Mouse (Mus musculus) macrophage (primary cell): ENCODE measurements around the gene Ube2i. TPM values are rescaled to one million over a fixed set of nuclear protein-coding genes. Genes with fewer than 3 reads are reported as not detected.
A peak's percentile ranks its signal among the peaks of the same experiment; 100 is the strongest.

Experiments used
- H3K27ac ChIP-seq: fragments of 350-480 bp; formaldehyde crosslinking; 2 replicates; pipeline ENCODE4 v1.9.0; 2021
- H3K36me3 ChIP-seq: fragments of 350-480 bp; formaldehyde crosslinking; 2 replicates; pipeline ENCODE4 v1.9.0; 2021; ENCODE audit errors: inconsistent target
- H3K4me3 ChIP-seq: fragments of 350-480 bp; formaldehyde crosslinking; 2 replicates; pipeline ENCODE4 v1.9.0; 2021; ENCODE audit errors: inconsistent target
- H3K79me2 ChIP-seq: fragments of 350-480 bp; formaldehyde crosslinking; 2 replicates; pipeline ENCODE4 v1.9.0; 2021; ENCODE audit errors: inconsistent target
- WGBS: methylation state at CpG from one replicate; pipeline ENCODE4 v1.1.7; 2026; ENCODE audit warnings: inconsistent platforms; ENCODE audit not compliant: missing documents; 5-methylcytosine and 5-hydroxymethylcytosine counted together
- polyA plus RNA-seq: library from polyadenylated mRNA; stranded (reverse); fragments of 250-400 nt; gene quantifications from 3 replicates; pipeline ENCODE4 v1.2.4, GENCODE M21; 2018; ENCODE audit warnings: inconsistent platforms

Ube2i gene
- polyA plus RNA-seq, 1 experiment from 2014 or later, result 362 TPM

DNA sequence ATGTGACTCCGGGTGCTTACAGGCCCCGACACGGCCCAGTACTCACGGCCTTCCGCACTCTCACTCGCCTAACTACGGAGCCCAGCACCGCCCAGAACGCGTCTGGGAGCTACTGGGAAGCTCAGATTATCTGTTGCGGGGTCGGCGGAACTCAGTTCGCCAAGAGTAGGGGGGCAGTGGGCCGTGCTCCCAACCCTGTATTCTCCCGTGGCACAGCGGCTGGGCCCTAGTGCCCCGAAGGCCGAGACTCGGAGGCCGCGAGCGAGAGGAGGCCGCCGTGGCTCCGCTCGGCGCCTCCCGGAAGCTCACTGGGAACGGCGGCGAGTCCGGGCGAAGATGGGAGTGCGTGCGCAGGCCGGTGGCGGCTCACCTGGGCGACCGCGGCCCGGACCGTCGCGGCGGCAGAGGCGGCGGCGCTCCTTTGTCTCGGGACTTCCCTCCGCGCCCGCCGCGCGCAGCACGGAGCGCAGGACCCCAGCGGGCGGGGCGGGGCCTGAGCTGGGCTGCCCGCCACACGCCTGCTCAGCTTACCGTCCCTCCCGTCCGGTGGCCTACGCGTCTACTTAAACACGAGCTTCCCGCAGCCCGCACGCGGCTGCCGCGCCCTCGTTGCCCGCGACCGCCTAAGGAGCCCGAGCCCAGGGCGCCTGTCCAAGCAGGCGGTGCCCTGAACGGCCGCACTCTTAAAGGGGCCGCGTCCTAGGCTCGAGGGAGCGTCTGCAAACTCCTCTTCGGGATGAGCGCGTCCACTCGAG lies 1.3 kb downstream of the Ube2i start:
- Histone ChIP-seq H3K27ac (peak overlapping the region; percentile 94), H3K4me3 (peak overlapping the region; percentile 97), H3K36me3 (peaks cover 19% of the 10 kb centered on the region), H3K79me2 (peaks cover 49% of the 10 kb centered on the region)
- under 1% methylated on average over 92 of the region's 92 CpGs for WGBS

DNA sequence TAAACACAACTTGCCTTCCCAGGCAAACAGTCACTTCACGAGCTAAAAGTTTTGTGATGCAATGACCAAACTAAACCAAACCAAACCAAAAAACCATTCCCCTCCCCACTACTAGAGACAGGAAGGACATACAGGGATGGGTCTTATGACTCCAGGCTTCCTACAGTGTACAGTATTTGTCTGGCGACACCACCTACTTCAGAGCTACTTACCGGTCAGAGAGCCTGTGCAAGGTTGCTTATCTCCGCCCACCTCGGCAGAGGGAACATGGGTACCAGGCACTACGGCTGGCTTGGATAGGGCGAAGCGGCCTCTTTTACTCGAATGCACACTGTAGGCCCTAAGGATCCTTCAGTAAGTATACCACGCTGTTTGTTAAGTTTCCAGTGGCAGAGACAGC lies 2.1 kb downstream of the Ube2i start:
- 0% methylated on average over 10 of the region's 10 CpGs for whole genome bisulfite sequencing
- H3K27ac ChIP-seq, result peak overlapping the region; percentile 76
- peaks cover 27% of the 10 kb centered on the region for H3K36me3 ChIP-seq
- H3K79me2 ChIP-seq, result peaks cover 57% of the 10 kb centered on the region
- H3K4me3 ChIP-seq, result peak overlapping the region; percentile 97

DNA sequence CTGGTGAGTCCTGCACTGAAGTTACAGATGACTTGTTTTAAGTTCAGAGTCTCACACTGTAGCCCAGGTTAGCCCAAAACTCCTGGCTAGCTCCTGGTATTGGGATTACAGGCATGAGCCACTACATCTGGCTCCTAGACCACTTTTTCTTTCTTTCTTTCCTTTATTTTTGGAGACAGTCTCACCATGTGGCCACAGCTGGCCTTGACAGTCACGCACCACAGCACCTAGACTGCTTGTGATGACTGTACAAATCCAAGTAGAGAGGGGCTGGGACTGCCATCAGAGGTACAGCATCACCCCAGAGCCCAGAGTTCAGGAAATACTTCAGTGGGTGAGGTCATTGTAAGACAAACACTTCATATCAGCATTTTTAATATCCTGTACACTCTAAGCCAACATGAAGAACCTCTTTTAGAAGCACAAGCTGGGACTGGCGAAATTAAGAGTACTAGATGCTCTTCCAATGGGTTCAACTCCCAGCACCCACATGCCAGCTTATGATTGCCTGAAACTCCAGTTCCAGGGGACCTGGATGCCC lies 3.6 kb downstream of the Ube2i start:
- H3K79me2 ChIP-seq, result peaks cover 72% of the 10 kb centered on the region
- H3K36me3 ChIP-seq, result peaks cover 41% of the 10 kb centered on the region
- peak overlapping the region; percentile 76 for H3K27ac ChIP-seq
- 86% methylated on average over 2 of the region's 2 CpGs for WGBS
- 0 out of 2 replicates have a peak overlapping the region, but pooled peaks have one; percentile 97 for H3K4me3 ChIP-seq

DNA sequence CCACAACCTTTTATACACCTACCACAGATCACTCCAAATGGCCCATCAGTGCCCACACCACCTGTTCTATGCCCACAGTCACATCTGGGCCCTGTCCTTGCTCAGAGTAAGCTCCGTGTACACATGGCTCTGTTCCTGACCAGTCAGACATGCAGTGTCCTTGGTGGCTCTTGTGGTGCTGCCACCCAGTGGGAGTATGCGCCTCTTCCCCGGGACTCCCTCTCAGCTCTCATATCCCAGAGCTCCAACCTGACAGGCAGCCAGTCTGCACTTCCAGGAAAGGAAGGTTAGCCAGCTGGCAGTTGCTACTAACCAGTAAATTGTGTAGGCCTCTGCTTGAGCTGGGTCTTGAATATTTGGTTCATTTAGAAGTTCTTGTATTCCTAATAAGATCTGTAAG lies 10.0 kb downstream of the Ube2i start:
- H3K36me3 ChIP-seq, result peaks cover 72% of the 10 kb centered on the region
- 81% methylated on average over 3 of the region's 3 CpGs for WGBS
- H3K4me3 ChIP-seq, result no peak overlapping the region
- H3K27ac ChIP-seq, result no peak overlapping the region
- H3K79me2 ChIP-seq, result peaks cover 38% of the 10 kb centered on the region

DNA sequence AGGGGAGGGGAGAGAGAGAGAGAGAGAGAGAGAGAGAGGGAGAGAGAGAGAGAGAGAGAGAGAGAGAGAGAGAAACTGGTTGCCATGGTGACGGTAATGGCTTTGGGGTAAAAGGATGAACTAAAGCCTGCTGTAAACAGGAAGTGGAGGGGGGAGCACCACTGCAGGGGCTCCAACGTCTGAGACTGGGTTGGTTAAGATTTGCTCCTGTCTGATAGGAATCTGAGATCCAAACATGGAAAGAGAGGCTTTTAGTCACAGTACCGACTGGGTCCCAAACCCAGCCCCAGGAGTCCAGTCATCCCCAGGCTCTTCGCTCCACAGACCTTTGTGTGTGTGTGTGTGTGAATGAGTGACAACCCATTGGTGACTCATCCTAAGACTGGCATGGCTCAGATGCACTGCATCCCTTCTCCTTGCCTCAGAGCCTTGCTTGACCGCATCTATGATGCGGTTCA lies 16.6 kb downstream of the Ube2i start:
- H3K27ac ChIP-seq, result no peak overlapping the region
- H3K36me3 ChIP-seq, result peaks cover 6% of the 10 kb centered on the region
- 49% methylated on average over 5 of the region's 6 CpGs for WGBS
- no peaks in the 10 kb centered on the region for H3K79me2 ChIP-seq
- H3K4me3 ChIP-seq, result no peak overlapping the region

DNA sequence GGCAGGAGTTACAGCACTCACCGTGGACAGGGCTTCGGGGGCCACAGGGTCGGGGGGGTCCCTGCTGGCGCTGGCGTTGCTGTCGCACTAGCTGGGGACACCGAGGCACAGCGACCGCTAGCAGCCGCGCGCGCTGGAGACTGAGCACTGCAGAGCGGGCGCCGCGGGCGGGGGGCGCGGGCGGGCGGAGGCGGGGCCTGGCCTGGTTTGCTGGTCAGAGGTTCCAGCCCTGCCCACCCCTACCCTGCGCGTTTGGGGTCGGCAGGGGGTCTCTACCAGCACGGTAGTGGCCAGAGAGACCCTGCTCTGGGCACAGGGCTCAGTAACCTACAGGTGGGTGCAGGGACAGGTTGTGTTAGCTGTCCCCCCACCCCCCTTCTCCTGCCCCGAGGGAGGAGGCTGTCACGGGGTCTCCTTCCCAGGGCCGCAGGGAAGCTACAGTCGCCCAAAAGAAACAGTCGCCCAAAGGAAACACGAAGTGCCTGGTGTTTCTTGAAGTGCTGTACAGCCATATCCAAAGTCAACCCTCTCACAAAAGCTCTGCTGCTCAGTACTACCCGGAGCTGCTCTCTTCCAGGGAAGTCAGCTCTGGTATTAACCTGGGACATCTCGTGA lies 18.2 kb downstream of the Ube2i start, which contains the start of gene Baiap3:
TSS of gene Baiap3 (minus strand) at position 225 of the 615 bp plus-strand sequence.
- H3K4me3 ChIP-seq, result no peak within 1 kb of the TSS
- 8% methylated on average over 25 of the region's 35 CpGs for WGBS
- no peaks in the 10 kb centered on the region for H3K36me3 ChIP-seq
- no peak within 1 kb of the TSS for H3K27ac ChIP-seq
- no peaks in the 10 kb centered on the region for H3K79me2 ChIP-seq

DNA sequence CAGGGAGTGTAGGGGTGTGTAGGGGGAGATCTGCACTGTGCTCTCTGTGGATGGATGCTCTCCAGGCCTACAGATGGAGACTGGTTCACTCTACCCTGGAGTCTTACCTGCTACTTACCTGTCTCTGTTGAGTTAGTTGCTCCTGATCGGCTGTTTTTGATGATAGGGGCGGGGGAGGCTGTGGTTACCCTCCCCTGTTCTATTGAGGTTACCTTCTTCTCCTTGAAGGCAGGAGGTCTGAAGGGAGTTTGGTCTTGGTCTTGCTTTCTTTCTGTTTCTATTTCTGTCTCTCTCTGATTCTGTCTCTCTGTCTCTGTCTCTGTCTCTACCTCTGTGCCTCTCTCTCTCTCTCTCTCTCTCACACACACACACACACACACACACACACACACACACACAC lies 19.3 kb downstream of the Ube2i start:
- WGBS, result 35% methylated on average over 2 of the region's 2 CpGs
- no peak overlapping the region for H3K27ac ChIP-seq
- H3K36me3 ChIP-seq, result no peaks in the 10 kb centered on the region
- H3K79me2 ChIP-seq, result no peaks in the 10 kb centered on the region
- H3K4me3 ChIP-seq, result no peak overlapping the region

DNA sequence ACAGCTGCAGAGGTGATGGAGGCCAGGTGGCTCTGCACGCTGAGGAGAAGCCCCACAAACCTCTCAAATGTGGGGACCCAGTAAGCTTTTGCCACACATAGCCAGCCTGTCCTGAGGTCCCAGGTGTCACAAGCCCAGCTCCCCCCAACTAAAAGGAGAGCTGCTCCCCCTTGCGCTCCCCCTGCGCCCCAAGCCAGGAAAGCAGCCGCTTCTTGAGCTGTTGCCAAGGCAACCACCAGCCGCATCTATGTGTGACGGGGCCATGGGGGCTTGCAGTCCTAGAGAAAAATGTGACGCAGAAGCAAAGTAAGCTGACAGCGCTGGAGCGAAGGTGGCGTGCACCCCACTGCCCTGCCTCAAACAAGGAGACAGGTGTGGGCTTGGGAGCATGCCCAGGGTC lies 20.7 kb downstream of the Ube2i start:
- Histone ChIP-seq H3K27ac (no peak overlapping the region), H3K4me3 (no peak overlapping the region), H3K79me2 (no peaks in the 10 kb centered on the region), H3K36me3 (no peaks in the 10 kb centered on the region)
- 51% methylated on average over 10 of the region's 10 CpGs for WGBS

DNA sequence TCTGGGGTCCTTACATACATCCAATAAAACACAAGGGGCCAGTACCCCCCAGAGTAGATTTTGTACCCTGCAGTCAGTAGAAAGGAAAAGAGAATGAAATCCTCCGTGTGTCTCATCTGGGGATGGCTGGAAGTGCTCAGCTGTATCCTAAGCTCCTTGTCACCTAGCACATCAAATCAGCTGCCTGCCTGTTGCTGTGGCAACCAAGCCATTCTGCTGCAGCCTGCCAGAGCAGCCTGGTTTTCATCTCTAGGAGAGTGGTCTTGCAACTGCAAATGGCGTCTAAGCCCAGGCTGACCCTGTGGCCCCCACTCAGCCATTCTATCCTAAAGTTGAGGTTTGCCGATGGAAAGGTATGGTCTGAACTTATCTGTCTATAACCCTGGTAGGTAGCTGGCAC lies 21.8 kb downstream of the Ube2i start:
- Histone ChIP-seq H3K27ac (no peak overlapping the region), H3K4me3 (no peak overlapping the region), H3K36me3 (no peaks in the 10 kb centered on the region), H3K79me2 (no peaks in the 10 kb centered on the region)
- 87% methylated on average over 3 of the region's 3 CpGs for WGBS

DNA sequence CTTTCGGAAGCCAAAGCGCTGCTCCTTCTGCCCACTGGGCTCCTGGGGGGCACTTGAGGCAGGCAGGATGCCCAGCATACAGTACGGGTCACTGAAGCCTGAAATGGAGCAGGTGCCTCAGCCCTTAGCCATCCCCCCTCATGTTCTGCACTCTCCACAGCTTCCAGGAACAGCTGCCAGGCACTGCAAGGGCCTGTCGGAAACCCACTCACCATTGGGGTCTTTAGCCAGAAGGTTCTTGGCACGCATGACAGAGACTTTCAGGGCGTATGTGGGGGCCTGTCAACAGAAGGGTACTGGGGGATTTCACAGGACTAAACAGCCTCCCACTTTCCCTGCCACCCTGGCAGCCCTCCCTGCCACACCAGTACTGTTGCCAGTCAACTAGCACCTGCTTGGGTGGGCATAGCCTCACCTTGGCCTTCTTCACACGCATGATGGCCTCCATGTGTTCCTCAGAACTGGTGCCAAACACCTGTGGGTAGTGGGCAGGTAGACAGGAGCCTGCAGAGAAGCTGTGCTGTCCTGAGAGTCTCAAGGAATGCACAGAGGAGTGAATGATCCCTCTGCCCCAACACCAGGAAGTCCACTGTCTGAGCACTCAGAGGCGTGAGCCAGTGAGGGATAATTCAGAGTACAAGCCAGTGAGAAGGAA lies 24.1 kb downstream of the Ube2i start:
- no peak overlapping the region for H3K4me3 ChIP-seq
- no peak overlapping the region for H3K27ac ChIP-seq
- WGBS, result 89% methylated on average over 7 of the region's 8 CpGs
- H3K36me3 ChIP-seq, result no peaks in the 10 kb centered on the region
- no peaks in the 10 kb centered on the region for H3K79me2 ChIP-seq

DNA sequence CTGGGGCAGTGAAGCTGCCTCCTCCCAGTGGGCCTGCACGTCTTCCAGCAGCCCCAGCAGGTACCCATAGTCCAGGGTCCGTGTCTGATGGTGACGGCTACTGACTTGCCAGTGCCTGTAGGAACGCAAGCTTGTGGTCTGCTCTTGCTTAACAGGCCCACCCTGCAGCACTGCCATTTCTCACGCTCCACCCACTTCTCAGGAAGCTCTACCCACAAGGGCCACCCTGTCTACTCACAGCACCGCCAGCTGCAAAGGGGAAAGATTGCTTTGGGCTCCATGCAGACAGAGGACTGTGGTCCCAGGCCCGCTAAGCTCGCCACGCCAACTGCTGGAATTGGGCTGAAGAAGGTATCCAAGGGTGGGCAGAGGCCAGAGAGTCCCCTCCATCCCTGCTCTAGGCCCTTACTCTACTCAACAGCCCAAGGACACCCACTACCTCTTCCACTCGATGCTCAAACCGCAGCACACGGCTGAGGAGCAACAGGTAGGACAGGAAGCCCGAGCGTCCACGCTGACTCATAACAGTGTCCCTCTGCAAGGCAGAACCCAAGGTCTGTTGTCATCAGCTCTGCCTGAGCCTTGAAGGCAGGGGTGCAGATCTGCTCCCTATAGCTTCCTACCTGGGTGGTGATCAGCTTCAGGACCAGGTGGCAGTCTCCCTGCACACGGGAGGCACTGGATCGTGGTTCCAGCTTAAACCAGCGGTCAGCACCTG lies 26.2 kb downstream of the Ube2i start:
- H3K36me3 ChIP-seq, result peaks cover 2% of the 10 kb centered on the region; the same call in 1 of the 2 replicates
- H3K27ac ChIP-seq, result no peak overlapping the region
- 11% methylated on average over 18 of the region's 18 CpGs for WGBS
- no peaks in the 10 kb centered on the region for H3K79me2 ChIP-seq
- H3K4me3 ChIP-seq, result no peak overlapping the region

DNA sequence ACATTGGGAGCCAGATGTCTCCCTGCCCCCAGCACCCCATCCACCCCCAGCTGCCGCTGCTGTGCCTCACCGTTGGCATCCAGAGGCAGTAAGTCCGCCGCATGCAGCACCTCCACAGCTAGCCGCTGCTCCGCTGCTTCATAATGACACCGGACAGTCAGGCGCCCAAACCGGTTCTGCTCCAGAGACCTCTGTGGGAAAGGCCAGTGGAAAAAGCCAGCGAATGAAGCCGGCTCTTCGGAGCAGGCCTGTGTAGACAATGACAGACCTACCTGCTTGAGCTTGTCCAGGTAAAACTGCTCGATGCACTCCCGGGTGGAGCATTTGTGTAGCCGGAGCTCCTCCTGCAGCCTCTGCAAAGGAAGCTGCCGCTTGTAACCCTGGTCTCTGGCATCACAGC lies 30.2 kb downstream of the Ube2i start:
- peaks cover 14% of the 10 kb centered on the region for H3K79me2 ChIP-seq
- H3K4me3 ChIP-seq, result no peak overlapping the region
- H3K27ac ChIP-seq, result no peak overlapping the region
- WGBS, result 92% methylated on average over 15 of the region's 16 CpGs
- H3K36me3 ChIP-seq, result peaks cover 9% of the 10 kb centered on the region; the same call in 1 of the 2 replicates

DNA sequence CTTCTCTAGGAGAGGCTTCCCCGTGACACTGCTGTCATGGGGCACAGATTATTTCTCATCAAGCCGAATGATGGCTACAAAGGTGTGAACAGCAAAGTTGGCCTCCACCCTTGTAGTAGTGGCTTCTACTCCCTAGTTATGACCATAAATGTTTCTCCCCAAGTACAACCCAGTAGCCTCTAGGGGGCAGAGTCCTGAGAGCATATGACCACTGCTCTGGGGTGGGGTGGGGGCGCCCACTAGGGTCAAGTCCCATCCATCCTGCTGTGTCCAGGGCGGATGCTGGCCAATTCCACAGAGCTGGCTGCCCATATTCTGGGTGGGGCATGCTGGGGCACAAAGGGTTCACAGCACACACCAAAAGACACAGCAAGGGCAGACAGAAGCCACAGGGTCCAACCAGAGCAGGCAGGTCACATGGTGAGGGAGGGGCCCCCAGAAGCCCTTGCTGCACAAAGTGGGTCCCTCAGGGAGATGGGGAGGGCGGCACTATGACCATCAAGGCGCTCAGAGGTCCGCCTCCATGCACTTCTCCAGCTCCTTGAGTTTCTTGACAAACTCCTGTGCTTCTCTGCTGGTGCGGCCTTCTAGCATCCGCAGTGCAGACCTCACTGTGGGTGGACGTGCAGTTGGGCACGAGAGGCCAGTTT lies 31.2 kb downstream of the Ube2i start:
- Histone ChIP-seq H3K36me3 (peaks cover 9% of the 10 kb centered on the region; the same call in 1 of the 2 replicates), H3K79me2 (peaks cover 14% of the 10 kb centered on the region), H3K27ac (no peak overlapping the region), H3K4me3 (no peak overlapping the region)
- 96% methylated on average over 11 of the region's 11 CpGs for WGBS
